Comparison of ENCODE assay signal across 11 mouse cellular contexts in genomic region chr2:103082853-103083252, GRCm38 (mm10).
"Had no signal": no experiment of that assay in that cellular context is flagged by ENCODE, and none has a peak within 500 bp of the region (broad histone marks: within the 10 kb centered on the region; RNA-seq: fewer than 3 reads in every experiment).

No protein-coding gene starts in this region.

- H3K27me3 ChIP-seq: liver, embryonic 12.5 days; liver, embryonic 15.5 days had no signal

- H3K27ac ChIP-seq: kidney, postnatal 0 days; layer of hippocampus, adult 2 months; liver, embryonic 12.5 days; liver, embryonic 15.5 days had no signal

- ATAC-seq: liver, embryonic 12.5 days had no signal

- H3K9ac ChIP-seq: liver, embryonic 12.5 days; liver, embryonic 15.5 days had no signal

- H3K4me1 ChIP-seq: liver, embryonic 15.5 days had no signal

- DNase-seq: kidney, postnatal 25 days; layer of hippocampus, adult 9-11 months; lung, adult 2 months; midbrain, embryonic 14.5 days; thymus, adult 18-20 months; thymus, postnatal 36 days had no signal

- H3K9me3 ChIP-seq: liver, embryonic 12.5 days; liver, embryonic 15.5 days had no signal

- H3K4me3 ChIP-seq: layer of hippocampus, adult 2 months; liver, embryonic 12.5 days; liver, embryonic 15.5 days had no signal

- H3K4me2 ChIP-seq: liver, embryonic 12.5 days; liver, embryonic 15.5 days; midbrain, embryonic 11.5 days had no signal
